Mouse (Mus musculus) liver, adult 2 months (tissue): ENCODE results near the gene Triml1.

Experiments used
- CTCF ChIP-seq: fragments of 200-500 bp; IDR thresholded peaks from 2 replicates; pipeline ENCODE4 v1.5.1; 2011; ENCODE audit warnings: low read depth, low read length, control low read depth
- POLR2A ChIP-seq: fragments of 200-500 bp; IDR thresholded peaks from 2 replicates; pipeline ENCODE4 v1.6.1; 2011; ENCODE audit warnings: low read length, control low read depth; ENCODE audit not compliant: insufficient read depth; ENCODE audit errors: extremely low read depth

DNA sequence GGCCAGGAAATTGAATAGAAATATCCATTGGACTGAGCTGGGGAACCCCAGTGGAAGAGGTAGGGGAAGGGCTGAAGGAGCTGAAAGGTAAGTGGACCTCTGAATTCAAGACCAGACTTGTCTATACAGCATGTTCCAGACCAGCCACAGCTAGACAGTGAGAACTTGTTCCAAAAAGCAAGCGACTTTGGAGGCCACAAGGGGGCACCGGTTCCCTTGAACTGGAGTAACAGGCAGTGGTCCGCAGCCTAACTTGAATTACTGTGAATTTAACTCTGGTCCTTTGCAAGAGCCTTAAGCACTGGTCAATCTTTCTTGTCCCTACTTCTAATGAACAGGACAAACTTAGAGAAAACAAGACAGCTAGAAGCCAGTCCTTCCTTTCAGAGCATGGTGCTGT, 37.0 kb upstream of the Triml1 start:
- TF ChIP-seq CTCF (peak; percentile 12; the same call in 1 of the 2 replicates), POLR2A (no peak)
